Mouse (Mus musculus) duodenum, adult 2 months (tissue): ENCODE measurements around the gene Nrf1. TPM values are rescaled to one million over a fixed set of nuclear protein-coding genes. Genes with fewer than 3 reads are reported as not detected.

Experiments used
- polyA plus RNA-seq: library from polyadenylated mRNA; depleted of rRNA; stranded (reverse); fragments of >200 nt; gene quantifications from 2 replicates; pipeline ENCODE4 v1.2.3, GENCODE M21; 2012; ENCODE audit warnings: low replicate concordance; rRNA removed

The Nrf1 gene
- 12.6 and 14.4 TPM in 2 replicates for polyA plus RNA-seq

DNA sequence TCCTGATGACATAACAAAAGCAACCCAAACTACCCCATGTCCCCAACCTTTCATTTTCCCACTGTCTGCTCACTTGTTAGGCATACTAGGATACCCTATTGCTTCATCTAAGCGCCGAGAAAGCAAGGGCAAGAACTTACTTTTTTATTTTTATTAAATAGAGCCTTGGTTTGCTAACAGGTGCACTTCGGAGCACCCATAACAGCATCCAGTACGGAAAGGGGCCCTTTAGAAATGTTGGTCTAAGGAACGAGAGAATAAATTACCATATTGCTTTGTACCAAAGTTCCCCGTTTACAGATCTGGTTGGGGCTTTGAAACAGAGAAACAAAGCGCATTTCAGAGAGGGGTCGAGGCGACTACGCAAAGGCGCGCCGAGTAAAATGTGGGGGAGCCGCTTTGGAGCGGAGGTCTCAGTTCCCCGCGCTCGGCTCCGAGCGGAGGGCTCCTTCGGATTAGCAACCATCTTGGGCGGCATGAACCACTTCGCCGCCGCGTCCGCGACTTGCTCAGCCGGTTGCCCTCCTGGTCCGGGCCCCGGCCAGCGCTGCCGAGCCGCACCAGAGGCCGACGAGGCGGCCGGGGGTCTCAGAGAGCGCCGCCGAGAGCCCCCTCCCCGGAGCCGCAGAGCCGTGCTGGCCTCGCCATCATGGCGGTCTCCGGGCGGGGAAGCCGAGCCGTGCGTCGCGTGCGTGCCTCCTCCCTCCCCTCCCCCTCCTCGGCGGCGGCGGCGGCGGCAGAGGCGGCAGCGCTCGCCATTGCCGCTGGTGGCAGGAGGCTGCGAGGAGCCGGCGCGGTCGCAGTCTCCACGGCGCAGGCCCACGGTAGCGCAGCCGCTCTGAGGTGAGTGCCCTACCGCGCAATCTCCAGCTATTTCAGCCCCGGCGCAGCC is at the start of gene Nrf1:
TSS of gene Nrf1 (plus strand) at position 718 of the 892 bp plus-strand sequence.

Other genes with a start within 250 kb of the Nrf1 start
- gene Strip2, start 131.0 kb upstream of the Nrf1 start, polyA plus RNA-seq = 0.12 and 0.35 TPM in 2 replicates